Mouse (Mus musculus) intestine, postnatal 0 days (tissue): ENCODE measurements at regions not wholly inside any gene's neighbourhood (a gene's known extent, or its start where the extent isn't known, plus 50 kb on each side); places are given as distances from the start of the nearest gene placed in this dataset.

Experiments used
- ATAC-seq: fragments of 200-750 bp; cut with Nextera tagmentation; 2 replicates; pipeline ENCODE4 v1.8.0; 2017; ENCODE audit warnings: mild to moderate bottlenecking, moderate TSS enrichment, moderate library complexity
- H3K27ac ChIP-seq: fragments of 300-500 bp; sonication (generic); 2 replicates; pipeline ENCODE4 v1.5.1; 2014; ENCODE audit warnings: mild to moderate bottlenecking, low read depth, low read length, moderate library complexity
- H3K27me3 ChIP-seq: fragments of 300-500 bp; sonication (generic); replicated peaks from 2 replicates; pipeline ENCODE4 v1.6.1; 2014; ENCODE audit warnings: low read length, mixed read lengths; ENCODE audit not compliant: control insufficient read depth, insufficient read depth
- H3K36me3 ChIP-seq: fragments of 300-500 bp; sonication (generic); 2 replicates; pipeline ENCODE4 v1.6.1; 2014; ENCODE audit warnings: mild to moderate bottlenecking, moderate library complexity; ENCODE audit not compliant: control insufficient read depth, insufficient read depth
- H3K4me1 ChIP-seq: fragments of 300-500 bp; sonication (generic); replicated peaks from 2 replicates; pipeline ENCODE4 v1.6.1; 2014; ENCODE audit warnings: antibody characterized with exemption, low read length, mixed read lengths; ENCODE audit not compliant: control insufficient read depth, insufficient read depth
- H3K4me2 ChIP-seq: fragments of 300-500 bp; sonication (generic); replicated peaks from 2 replicates; pipeline ENCODE4 v1.6.1; 2014; ENCODE audit warnings: low read depth, mild to moderate bottlenecking, moderate library complexity
- H3K4me3 ChIP-seq: fragments of 300-500 bp; sonication (generic); 2 replicates; pipeline ENCODE4 v1.5.1; 2014; ENCODE audit warnings: low read depth, low read length
- H3K9ac ChIP-seq: fragments of 300-500 bp; sonication (generic); 2 replicates; pipeline ENCODE4 v1.6.1; 2014; ENCODE audit warnings: mild to moderate bottlenecking, low read depth, low read length
- H3K9me3 ChIP-seq: fragments of 300-500 bp; sonication (generic); 2 replicates; pipeline ENCODE4 v1.6.1; 2016; ENCODE audit warnings: mixed run types; ENCODE audit not compliant: control insufficient read depth
- CTCF ChIP-seq: sonication (generic); IDR thresholded peaks from 2 replicates; pipeline ENCODE4 v1.5.1; 2016; ENCODE audit warnings: low read depth, mild to moderate bottlenecking, control low read depth, antibody characterized with exemption, moderate library complexity
- WGBS: fragments of 180-500 bp; shearing (Covaris S2); extraction: QIAGEN DNeasy Blood & Tissue Kit; methylation state at CpG from one replicate; pipeline ENCODE4 v1.1.7; 2014; 5-methylcytosine and 5-hydroxymethylcytosine counted together

- TF ChIP-seq CTCF, result no peak
- WGBS, result 84% methylated on average over 5 of the region's 5 CpGs
Measured at GRCm38 (mm10) chr9:67114099-67114498, 64.9 kb upstream of the Tpm1 start.

DNA sequence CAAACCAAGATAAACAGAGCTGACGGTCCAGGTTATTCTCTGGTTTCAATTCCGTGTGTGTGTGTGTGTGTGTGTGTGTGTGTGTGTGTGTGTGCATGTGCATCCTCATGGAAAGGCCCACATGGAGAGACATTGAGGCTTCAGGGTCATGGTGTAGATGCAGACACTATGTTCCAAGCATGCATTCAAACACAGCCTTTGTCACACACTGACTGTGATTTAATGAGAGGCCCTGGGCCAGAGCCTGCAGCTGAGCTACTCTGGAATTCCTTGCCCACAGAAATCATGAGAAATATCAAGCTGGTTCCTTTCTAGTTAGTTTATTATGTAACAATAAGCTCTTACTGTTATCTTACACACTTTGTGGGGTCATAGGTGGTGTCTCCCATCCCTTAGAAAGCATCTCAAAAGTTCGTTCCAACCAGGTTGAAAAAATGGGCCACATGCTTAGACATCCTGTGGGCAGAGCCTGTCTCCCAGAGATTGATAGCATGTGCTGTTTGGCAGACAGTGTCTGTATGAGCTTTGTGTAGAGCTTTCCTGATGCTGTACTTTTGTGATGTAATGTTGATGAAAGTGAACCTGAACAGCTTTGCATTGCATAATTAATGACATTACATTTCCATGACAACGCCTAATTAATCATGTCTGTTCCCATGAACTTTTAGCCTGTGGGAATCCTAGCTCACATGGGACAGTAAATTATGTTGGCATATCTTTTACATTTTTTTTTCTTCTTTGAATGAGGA, 62.8 kb upstream of the Tpm1 start:
- no peak for ATAC-seq
- no peaks in the 10 kb centered on the region for H3K36me3 ChIP-seq
- H3K27ac ChIP-seq, result no peak overlapping the region
- no peaks in the 10 kb centered on the region for H3K9me3 ChIP-seq
- WGBS, result 78% methylated on average over 4 of the region's 4 CpGs
- H3K4me1 ChIP-seq, result no peaks in the 10 kb centered on the region
- no peak for TF ChIP-seq CTCF
- no peak overlapping the region for H3K4me3 ChIP-seq
- no peaks in the 10 kb centered on the region for H3K27me3 ChIP-seq
- H3K4me2 ChIP-seq, result no peak overlapping the region
- no peak overlapping the region for H3K9ac ChIP-seq

More at GRCm38 (mm10) chr9:67114099-67114498, 64.9 kb upstream of the Tpm1 start:
- Histone ChIP-seq H3K4me3 (no peak overlapping the region), H3K9me3 (no peaks in the 10 kb centered on the region), H3K4me1 (peaks cover 3% of the 10 kb centered on the region; the same call in 1 of the 2 replicates), H3K4me2 (no peak overlapping the region), H3K9ac (no peak overlapping the region), H3K36me3 (no peaks in the 10 kb centered on the region), H3K27me3 (no peaks in the 10 kb centered on the region), H3K27ac (no peak overlapping the region)
- no peak for ATAC-seq

DNA sequence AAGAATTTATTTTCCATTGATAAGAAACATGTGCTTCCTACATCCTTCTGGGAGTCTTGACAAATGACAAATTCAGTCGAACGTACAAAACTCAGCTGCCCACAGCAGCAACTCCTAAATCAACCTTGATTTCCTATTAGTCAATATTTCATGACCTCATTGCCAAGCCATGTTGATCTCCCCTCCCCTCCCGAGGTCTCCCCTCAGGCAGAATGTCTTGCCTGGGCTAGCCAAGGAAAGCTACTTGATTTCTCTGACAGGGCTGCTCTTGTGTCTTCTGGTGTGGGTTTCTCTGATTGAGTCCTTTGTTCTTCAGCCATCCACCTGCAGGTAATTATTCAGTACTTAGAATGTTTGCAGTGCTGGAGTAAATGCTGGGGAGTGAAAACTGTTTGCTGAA, 58.7 kb upstream of the Tpm1 start:
- H3K36me3 ChIP-seq, result no peaks in the 10 kb centered on the region
- 0 out of 2 replicates have a peak, but pooled peaks cover 3% of the 10 kb centered on the region for H3K4me1 ChIP-seq
- TF ChIP-seq CTCF, result no peak
- no peaks in the 10 kb centered on the region for H3K27me3 ChIP-seq
- no peak overlapping the region for H3K9ac ChIP-seq
- H3K4me3 ChIP-seq, result no peak overlapping the region
- WGBS, result 35% methylated on average over 3 of the region's 3 CpGs
- no peak overlapping the region for H3K4me2 ChIP-seq
- H3K27ac ChIP-seq, result no peak overlapping the region
- no peak for ATAC-seq
- H3K9me3 ChIP-seq, result no peaks in the 10 kb centered on the region

- no peaks in the 10 kb centered on the region for H3K36me3 ChIP-seq
- no peaks in the 10 kb centered on the region for H3K9me3 ChIP-seq
- 0 out of 2 replicates have a peak, but pooled peaks cover 3% of the 10 kb centered on the region for H3K4me1 ChIP-seq
- no peak overlapping the region for H3K4me2 ChIP-seq
- no peak overlapping the region for H3K27ac ChIP-seq
- no peaks in the 10 kb centered on the region for H3K27me3 ChIP-seq
- H3K9ac ChIP-seq, result no peak overlapping the region
- 27% methylated on average over 9 of the region's 9 CpGs for WGBS
- TF ChIP-seq CTCF, result no peak
- ATAC-seq, result no peak
- no peak overlapping the region for H3K4me3 ChIP-seq
Measured at GRCm38 (mm10) chr9:67105867-67106266, 56.7 kb upstream of the Tpm1 start.

GRCm38 (mm10) chr9:67105216-67105615, 56.0 kb upstream of the Tpm1 start:
- no peak overlapping the region for H3K27ac ChIP-seq
- no peaks in the 10 kb centered on the region for H3K36me3 ChIP-seq
- TF ChIP-seq CTCF, result no peak
- H3K9ac ChIP-seq, result no peak overlapping the region
- H3K4me2 ChIP-seq, result no peak overlapping the region
- H3K27me3 ChIP-seq, result no peaks in the 10 kb centered on the region
- 0 out of 2 replicates have a peak, but pooled peaks cover 3% of the 10 kb centered on the region for H3K4me1 ChIP-seq
- ATAC-seq, result no peak
- H3K4me3 ChIP-seq, result no peak overlapping the region
- 83% methylated on average over 2 of the region's 2 CpGs for WGBS
- H3K9me3 ChIP-seq, result no peaks in the 10 kb centered on the region

DNA sequence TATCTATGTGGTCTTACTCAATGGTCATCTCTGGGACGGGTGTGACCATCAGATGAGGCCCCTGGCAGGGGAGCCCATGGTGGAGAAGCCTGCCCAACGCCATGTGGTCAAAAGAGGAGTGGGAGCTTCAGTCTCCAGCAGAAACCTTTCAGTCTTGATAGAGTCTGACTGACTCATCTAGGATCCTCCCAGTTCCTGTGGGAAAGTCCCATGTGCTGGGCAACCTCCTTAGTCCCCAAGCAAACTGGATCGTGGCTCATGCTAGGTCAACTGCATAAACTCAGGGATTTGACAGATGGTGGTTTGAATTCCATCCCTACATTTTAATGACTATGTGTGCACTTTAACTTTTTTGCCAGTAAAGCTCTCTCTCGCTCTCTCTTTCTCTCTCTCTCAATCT, 55.4 kb upstream of the Tpm1 start:
- 57% methylated on average over 4 of the region's 4 CpGs for WGBS

More for the DNA sequence above, 55.4 kb upstream of the Tpm1 start:
- ATAC-seq, result no peak
- no peak overlapping the region for H3K27ac ChIP-seq
- TF ChIP-seq CTCF, result no peak
- H3K9me3 ChIP-seq, result no peaks in the 10 kb centered on the region
- H3K4me2 ChIP-seq, result no peak overlapping the region
- H3K4me1 ChIP-seq, result 0 out of 2 replicates have a peak, but pooled peaks cover 3% of the 10 kb centered on the region
- no peaks in the 10 kb centered on the region for H3K36me3 ChIP-seq
- H3K9ac ChIP-seq, result no peak overlapping the region
- H3K27me3 ChIP-seq, result no peaks in the 10 kb centered on the region
- no peak overlapping the region for H3K4me3 ChIP-seq
